Mouse (Mus musculus): Measurements from ENCODE around the gene Speer3.
"Not testable (repeated sequence)": the region's sequence is repeated elsewhere in the genome, so short reads cannot be mapped to it uniquely, and the experiment has no call there.

Gene Speer3

GRCm38 (mm10) chr5:13791319-13791718, at the start of gene Speer3:
Gene Speer3, plus strand, starts transcription at chr5:13791619.
- DNase-seq: no peak

- DNase-seq: not testable (repeated sequence)
Measured at GRCm38 (mm10) chr5:13810496-13810895, 19.1 kb downstream of the Speer3 start.

- no peak for DNase-seq
Measured at GRCm38 (mm10) chr5:13825108-13825507, 33.7 kb downstream of the Speer3 start.

- no peak for DNase-seq
Measured at GRCm38 (mm10) chr5:13826708-13827107, 35.3 kb downstream of the Speer3 start.

GRCm38 (mm10) chr5:13844317-13844716, 52.9 kb downstream of the Speer3 start:
- no peak for DNase-seq
